Mouse (Mus musculus) stomach, embryonic 15.5 days (tissue): ENCODE data around the gene Ankrd13d. TPM values are rescaled to one million over a fixed set of nuclear protein-coding genes. Genes with fewer than 3 reads are reported as not detected.
A peak's percentile ranks its signal among the peaks of the same experiment; 100 is the strongest.

ENCODE experiments used
- ATAC-seq: fragments of 200-750 bp; cut with Nextera tagmentation; 2 replicates; pipeline ENCODE4 v1.8.0; 2017; ENCODE audit warnings: low read depth, moderate number of reproducible peaks, moderate TSS enrichment; ENCODE audit not compliant: insufficient read depth, low FRiP score
- H3K27ac ChIP-seq: fragments of 300-500 bp; sonication (generic); 2 replicates; pipeline ENCODE4 v1.5.1; 2015; ENCODE audit warnings: mild to moderate bottlenecking, inconsistent platforms
- H3K27me3 ChIP-seq: fragments of 300-500 bp; sonication (generic); replicated peaks from 2 replicates; pipeline ENCODE4 v1.6.1; 2015; ENCODE audit warnings: inconsistent platforms
- H3K36me3 ChIP-seq: fragments of 300-500 bp; sonication (generic); 2 replicates; pipeline ENCODE4 v1.6.1; 2015; ENCODE audit warnings: inconsistent platforms
- H3K4me1 ChIP-seq: fragments of 300-500 bp; sonication (generic); 2 replicates; pipeline ENCODE4 v1.6.1; 2015; ENCODE audit warnings: inconsistent platforms
- H3K4me2 ChIP-seq: fragments of 300-500 bp; sonication (generic); 2 replicates; pipeline ENCODE4 v1.6.1; 2015; ENCODE audit warnings: mild to moderate bottlenecking, inconsistent platforms
- H3K4me3 ChIP-seq: fragments of 300-500 bp; sonication (generic); replicated peaks from 2 replicates; pipeline ENCODE4 v1.5.1; 2015; ENCODE audit warnings: inconsistent platforms
- H3K9ac ChIP-seq: fragments of 300-500 bp; sonication (generic); 2 replicates; pipeline ENCODE4 v1.6.1; 2015; ENCODE audit warnings: inconsistent platforms
- H3K9me3 ChIP-seq: fragments of 300-500 bp; sonication (generic); 2 replicates; pipeline ENCODE4 v1.6.1; 2016; ENCODE audit warnings: inconsistent platforms
- WGBS: fragments of 180-500 bp; shearing (Covaris S2); methylation state at CpG from one replicate; pipeline ENCODE4 v1.1.7; 2015; 5-methylcytosine and 5-hydroxymethylcytosine counted together
- polyA plus RNA-seq: library from polyadenylated mRNA; unstranded; fragments of >200 nt; fragmentation: Nextera tagmentation; extraction: Ambion mirVana; gene quantifications from 2 replicates; pipeline ENCODE4 v1.2.1, GENCODE M21; 2015

Gene Ankrd13d
- polyA plus RNA-seq, 1 experiment from 2014 or later, result 9.5 TPM

DNA sequence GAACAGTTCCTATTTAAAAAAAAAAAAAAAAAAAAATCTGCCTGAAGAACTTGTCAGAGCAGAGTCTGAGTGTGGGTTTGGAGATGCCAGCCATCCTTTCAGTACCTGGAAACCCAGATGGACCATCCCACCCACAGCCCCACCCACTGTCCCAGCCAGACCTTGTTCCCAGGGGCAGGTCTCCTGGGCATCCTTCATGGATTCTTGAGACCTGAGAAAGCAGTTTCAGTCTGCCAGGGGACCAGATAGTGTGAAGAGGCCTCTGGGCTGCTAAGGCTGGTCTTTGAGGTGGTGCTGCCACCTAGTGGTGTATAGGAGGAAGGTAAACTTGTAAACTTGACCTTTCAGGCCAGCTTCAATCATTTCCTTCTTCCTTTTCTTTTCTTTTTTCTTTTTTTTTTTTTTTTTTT is 26.8 kb upstream of the Ankrd13d start:
- peaks cover 3% of the 10 kb centered on the region; the same call in 1 of the 2 replicates for H3K36me3 ChIP-seq
- H3K4me1 ChIP-seq, result peaks cover 9% of the 10 kb centered on the region
- H3K9me3 ChIP-seq, result no peaks in the 10 kb centered on the region
- no peak overlapping the region for H3K27ac ChIP-seq
- no peak overlapping the region for H3K4me2 ChIP-seq
- no peak overlapping the region for H3K9ac ChIP-seq
- no peak overlapping the region for H3K4me3 ChIP-seq
- 0 out of 2 replicates have a peak, but pooled peaks have one; percentile 12 for ATAC-seq
- no peaks in the 10 kb centered on the region for H3K27me3 ChIP-seq

DNA sequence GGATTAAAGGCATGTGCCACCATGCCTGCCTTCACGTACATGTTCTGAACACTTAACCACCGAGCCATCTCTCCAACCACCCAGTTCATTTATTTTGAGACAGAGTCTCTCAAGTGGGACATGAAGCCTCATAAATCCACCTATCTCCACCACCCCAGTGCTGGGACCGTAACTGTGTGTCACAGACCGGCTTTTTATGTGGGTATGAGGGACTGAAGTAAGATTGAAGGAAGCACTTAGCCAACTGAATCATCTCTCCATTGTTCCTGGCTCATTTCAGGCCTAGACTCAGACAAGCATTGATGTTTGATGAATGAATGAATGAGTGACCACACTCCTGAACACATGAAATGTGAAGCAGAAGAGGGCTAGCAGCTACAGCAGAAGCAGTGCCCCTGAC is 26.4 kb upstream of the Ankrd13d start:
- H3K27me3 ChIP-seq, result no peaks in the 10 kb centered on the region
- H3K4me1 ChIP-seq, result peaks cover 14% of the 10 kb centered on the region
- H3K4me2 ChIP-seq, result no peak overlapping the region
- no peak overlapping the region for H3K27ac ChIP-seq
- H3K4me3 ChIP-seq, result no peak overlapping the region
- WGBS, result 92% methylated on average over 4 of the region's 4 CpGs
- ATAC-seq, result no peak
- peaks cover 3% of the 10 kb centered on the region; the same call in 1 of the 2 replicates for H3K36me3 ChIP-seq
- H3K9ac ChIP-seq, result no peak overlapping the region
- no peaks in the 10 kb centered on the region for H3K9me3 ChIP-seq

DNA sequence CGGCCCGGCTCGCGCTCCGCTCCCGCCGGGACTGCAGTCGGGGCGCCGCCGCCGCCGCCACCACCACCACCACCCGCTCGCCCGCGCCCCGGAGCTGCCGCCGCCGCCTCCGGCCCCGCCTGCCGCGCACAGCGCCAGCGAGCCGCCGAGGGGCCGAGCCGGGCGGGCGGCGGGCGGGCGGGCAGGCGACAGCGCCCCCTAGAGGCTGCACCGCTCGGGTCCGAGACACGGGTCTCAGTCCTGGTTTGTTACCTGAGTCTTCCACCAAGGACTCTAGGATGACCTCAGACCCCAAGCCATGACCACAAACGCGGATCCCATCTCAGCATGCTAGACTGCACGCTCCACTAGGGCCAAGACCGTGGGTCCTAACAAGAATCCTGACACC is 23.2 kb upstream of the Ankrd13d start, which contains the start of gene Grk2:
Gene Grk2, minus strand, starts transcription at position 33 of the 388 bp plus-strand sequence.
- H3K27ac ChIP-seq, result peak within 1 kb of the TSS; percentile 80
- H3K4me3 ChIP-seq, result peak within 1 kb of the TSS; percentile 79
- no peaks in the 10 kb centered on the region for H3K9me3 ChIP-seq
- peak within 1 kb of the TSS; percentile 80 for H3K9ac ChIP-seq
- peak within 1 kb of the TSS; percentile 71 for H3K4me2 ChIP-seq
- no peaks in the 10 kb centered on the region for H3K27me3 ChIP-seq
- H3K4me1 ChIP-seq, result peaks cover 45% of the 10 kb centered on the region
- WGBS, result 0% methylated on average over 21 of the region's 46 CpGs
- ATAC-seq, result peak; percentile 75
- no peaks in the 10 kb centered on the region for H3K36me3 ChIP-seq

DNA sequence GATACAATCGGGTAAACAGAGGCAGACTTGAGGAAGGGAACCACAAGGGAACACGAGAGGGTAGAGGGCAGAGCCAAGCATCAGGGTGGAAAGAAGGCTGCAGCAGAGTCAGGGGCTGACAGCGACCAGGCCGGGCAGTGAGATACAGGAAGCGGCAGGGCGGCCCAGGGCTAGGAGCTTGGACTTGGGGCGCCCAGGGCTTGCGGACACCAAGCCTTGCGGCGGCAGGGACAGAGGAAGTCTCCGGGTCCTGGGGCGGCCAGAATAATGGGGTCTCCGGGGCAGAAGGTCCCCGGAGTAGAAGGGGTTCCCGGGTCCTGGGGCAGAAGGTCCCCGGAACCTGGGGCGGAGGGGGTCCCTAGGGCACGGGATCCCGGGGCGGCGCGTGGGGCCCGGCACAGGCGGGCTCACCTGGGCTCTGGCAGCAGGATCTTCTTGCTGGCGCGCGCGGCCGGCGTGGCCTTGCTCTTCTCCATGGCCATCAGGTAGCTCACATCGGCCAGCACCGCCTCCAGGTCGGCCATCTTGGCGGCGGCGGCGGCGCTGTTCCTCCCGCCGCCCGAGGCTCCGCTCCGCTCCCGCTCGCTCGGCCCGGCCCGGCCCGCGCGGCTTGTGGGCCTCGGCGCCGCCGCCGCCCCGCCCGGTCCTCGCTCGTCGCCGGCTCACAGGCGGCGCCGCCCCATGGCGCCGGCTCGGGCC is 22.7 kb upstream of the Ankrd13d start:
- H3K27ac ChIP-seq, result peak overlapping the region; percentile 80
- ATAC-seq, result peak; percentile 59
- peak overlapping the region; percentile 80 for H3K9ac ChIP-seq
- H3K4me2 ChIP-seq, result peak overlapping the region; percentile 71
- H3K36me3 ChIP-seq, result no peaks in the 10 kb centered on the region
- H3K27me3 ChIP-seq, result no peaks in the 10 kb centered on the region
- H3K4me3 ChIP-seq, result peak overlapping the region; percentile 79
- peaks cover 50% of the 10 kb centered on the region for H3K4me1 ChIP-seq
- no peaks in the 10 kb centered on the region for H3K9me3 ChIP-seq
- under 1% methylated on average over 51 of the region's 68 CpGs for WGBS

DNA sequence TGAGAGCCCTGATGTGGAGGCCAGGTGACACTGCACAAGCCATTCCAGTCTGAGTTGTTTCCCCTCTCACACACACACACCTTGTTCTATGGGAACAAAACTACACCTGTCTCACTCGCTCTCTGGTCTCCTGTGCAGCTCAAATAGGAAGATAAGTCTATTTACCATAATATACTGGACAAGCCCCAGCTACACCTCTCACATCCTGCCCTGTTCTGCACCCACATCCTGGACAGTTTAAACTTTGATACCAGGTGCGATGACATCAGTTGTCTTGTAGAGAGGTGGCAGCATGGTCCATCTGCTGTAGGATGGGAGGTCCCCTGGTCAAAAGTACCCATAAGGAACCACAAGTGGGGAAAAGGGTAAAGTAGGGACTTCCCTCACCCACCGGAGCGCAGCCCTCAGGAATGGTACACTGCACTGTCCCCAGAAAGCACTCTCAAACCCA is 22.0 kb upstream of the Ankrd13d start:
- Histone ChIP-seq H3K9me3 (no peaks in the 10 kb centered on the region), H3K27ac (peak overlapping the region; percentile 80), H3K36me3 (no peaks in the 10 kb centered on the region), H3K4me1 (peaks cover 57% of the 10 kb centered on the region), H3K9ac (peak overlapping the region; percentile 80), H3K4me3 (peak overlapping the region; percentile 79), H3K4me2 (peak overlapping the region; percentile 71), H3K27me3 (no peaks in the 10 kb centered on the region)
- 32% methylated on average over 4 of the region's 4 CpGs for WGBS
- ATAC-seq, result no peak

DNA sequence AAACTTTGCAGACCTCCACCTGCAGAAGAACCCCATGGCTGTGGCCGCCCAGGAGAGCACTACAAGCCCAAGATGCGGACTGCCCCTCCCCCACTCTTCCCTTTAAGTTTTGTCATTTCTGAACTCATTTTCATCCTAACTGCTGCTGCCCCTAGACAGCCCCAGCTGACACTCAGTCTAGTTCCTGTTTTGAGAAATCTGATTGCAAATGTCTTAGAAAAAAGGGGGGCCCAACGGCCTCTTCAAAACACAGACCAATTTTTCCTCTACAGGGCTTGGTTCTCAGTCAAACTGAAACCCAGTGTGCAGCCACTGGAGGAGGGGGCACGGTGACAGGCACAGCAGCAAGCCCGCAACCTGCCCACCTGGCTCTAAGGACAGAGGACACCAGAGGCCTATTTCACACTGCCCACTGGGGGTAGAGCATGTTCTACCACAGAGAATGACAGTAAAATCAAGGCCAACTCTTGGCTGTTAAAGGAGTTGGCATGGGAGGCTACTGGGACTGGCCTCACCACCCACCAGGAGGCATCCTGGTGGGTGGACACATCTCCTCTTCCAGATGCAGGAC is 21.4 kb upstream of the Ankrd13d start:
- no peak for ATAC-seq
- WGBS, result 46% methylated on average over 5 of the region's 5 CpGs
- peaks cover 62% of the 10 kb centered on the region for H3K4me1 ChIP-seq
- H3K9ac ChIP-seq, result peak overlapping the region; percentile 80; the same call in 1 of the 2 replicates
- no peaks in the 10 kb centered on the region for H3K27me3 ChIP-seq
- no peaks in the 10 kb centered on the region for H3K36me3 ChIP-seq
- H3K4me3 ChIP-seq, result peak overlapping the region; percentile 79
- peak overlapping the region; percentile 80 for H3K27ac ChIP-seq
- no peaks in the 10 kb centered on the region for H3K9me3 ChIP-seq
- H3K4me2 ChIP-seq, result peak overlapping the region; percentile 71

DNA sequence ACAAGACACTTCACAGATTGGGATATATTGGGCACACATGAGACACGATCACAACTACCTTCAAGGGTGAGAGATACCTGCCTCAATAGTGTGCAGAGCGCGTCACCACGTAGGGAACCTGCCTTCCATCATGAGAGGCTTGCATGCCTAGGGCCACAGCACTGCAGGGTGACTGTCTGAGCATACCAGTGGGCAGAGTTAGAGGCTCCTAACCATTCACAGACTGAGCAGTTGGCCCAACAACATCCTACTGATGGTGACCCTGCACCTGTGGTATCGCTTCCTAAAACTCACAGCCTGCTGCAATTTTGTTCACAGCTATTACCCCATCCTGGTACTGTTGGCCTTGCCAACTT is 20.7 kb upstream of the Ankrd13d start:
- H3K36me3 ChIP-seq, result no peaks in the 10 kb centered on the region
- no peaks in the 10 kb centered on the region for H3K9me3 ChIP-seq
- ATAC-seq, result no peak
- H3K9ac ChIP-seq, result no peak overlapping the region
- peaks cover 67% of the 10 kb centered on the region for H3K4me1 ChIP-seq
- 0 out of 2 replicates have a peak overlapping the region, but pooled peaks have one; percentile 0 for H3K4me3 ChIP-seq
- 88% methylated on average over 5 of the region's 5 CpGs for WGBS
- 0 out of 2 replicates have a peak overlapping the region, but pooled peaks have one; percentile 86 for H3K27ac ChIP-seq
- no peaks in the 10 kb centered on the region for H3K27me3 ChIP-seq
- H3K4me2 ChIP-seq, result peak overlapping the region; percentile 71

DNA sequence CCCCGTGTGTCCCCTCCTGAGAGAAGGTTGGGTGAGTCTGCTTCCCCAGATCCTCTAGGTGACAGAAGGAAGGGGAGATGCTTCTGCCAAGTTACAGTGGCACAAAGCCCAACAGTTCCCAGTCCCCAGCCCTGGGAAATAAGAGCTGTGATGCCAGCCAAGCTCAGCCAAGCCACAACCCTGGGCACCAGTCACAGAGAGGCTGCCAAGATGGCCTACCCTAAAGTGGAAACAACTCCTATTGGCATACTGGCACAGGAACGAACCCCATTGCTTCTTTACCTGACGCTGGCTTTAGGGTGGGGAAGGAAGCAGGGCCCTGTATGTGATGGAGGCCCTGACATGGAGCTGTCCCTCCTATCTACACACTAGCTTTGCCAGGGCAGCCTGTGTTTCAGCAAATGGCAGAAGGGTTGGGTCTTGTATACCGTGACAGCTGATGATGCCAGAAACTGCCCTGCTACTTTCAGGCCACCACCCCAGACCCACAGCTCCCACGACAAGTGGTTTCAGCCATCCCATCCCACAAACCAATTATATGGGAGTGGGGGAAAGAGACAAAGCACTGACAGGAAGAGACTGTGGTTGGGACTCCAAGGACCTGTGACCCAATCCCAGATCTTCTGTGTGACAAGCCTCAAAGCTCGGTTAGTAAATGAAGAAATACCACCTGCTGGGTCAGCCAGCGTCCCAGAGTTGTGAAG is 20.2 kb upstream of the Ankrd13d start:
- no peak overlapping the region; the same call in 1 of the 2 replicates for H3K9ac ChIP-seq
- H3K4me2 ChIP-seq, result peak overlapping the region; percentile 71

DNA sequence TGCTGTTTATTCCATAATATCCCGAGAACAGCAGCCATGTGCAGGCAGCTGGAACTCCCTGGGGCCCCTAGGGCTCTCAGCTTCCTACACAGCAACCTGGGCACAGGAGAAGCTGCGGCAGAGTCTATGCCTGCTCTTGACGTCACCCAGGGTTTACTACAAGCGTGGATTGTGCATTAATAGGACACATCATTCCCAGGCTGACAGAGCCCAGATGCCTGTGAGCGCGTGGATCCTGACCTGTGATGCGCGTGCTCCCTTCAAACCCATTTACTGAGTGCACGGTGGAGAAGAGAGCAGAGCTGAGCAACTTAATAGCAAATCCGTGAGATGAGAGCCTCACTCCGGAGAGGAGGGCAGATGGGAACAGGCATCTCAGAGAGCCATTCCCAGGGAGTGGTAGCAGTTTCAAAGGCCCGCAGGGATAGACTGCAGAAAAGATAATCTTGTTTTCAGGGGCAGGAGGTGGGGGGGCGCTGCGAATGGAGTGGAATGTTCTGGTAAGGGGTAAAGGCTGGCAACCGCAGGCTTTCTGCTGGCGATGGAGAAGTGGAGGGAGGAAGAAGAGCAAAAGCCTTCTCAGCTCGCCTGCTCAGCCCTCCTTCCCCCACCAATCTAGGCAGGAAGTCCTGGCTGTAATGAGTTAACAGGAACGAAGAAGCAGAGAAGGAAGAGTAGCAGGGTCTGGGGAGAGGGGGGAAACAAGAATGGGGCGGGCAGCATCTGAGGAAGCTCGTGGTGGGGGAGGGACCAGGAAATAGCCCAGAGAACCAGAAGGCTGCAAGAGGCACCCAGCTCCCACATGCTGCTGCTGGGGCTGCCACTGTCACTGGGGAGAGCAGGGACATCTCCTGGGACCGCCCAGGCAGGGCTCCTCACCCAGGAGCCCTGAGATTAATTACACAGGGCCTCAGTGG is 19.1 kb upstream of the Ankrd13d start:
- H3K9me3 ChIP-seq, result no peaks in the 10 kb centered on the region
- ATAC-seq, result no peak
- H3K9ac ChIP-seq, result no peak overlapping the region; the same call in 1 of the 2 replicates
- peak overlapping the region; percentile 71 for H3K4me2 ChIP-seq
- peaks cover 73% of the 10 kb centered on the region for H3K4me1 ChIP-seq
- H3K27ac ChIP-seq, result peak overlapping the region; percentile 86
- H3K27me3 ChIP-seq, result no peaks in the 10 kb centered on the region
- 22% methylated on average over 21 of the region's 21 CpGs for WGBS
- H3K36me3 ChIP-seq, result no peaks in the 10 kb centered on the region
- H3K4me3 ChIP-seq, result peak overlapping the region; percentile 23

More for the DNA sequence above, 20.2 kb upstream of the Ankrd13d start:
- peak overlapping the region; percentile 86 for H3K27ac ChIP-seq
- peaks cover 67% of the 10 kb centered on the region for H3K4me1 ChIP-seq
- H3K36me3 ChIP-seq, result no peaks in the 10 kb centered on the region
- H3K4me3 ChIP-seq, result peak overlapping the region; percentile 23; the same call in 1 of the 2 replicates
- H3K9me3 ChIP-seq, result no peaks in the 10 kb centered on the region
- ATAC-seq, result no peak
- 59% methylated on average over 7 of the region's 7 CpGs for WGBS
- no peaks in the 10 kb centered on the region for H3K27me3 ChIP-seq

DNA sequence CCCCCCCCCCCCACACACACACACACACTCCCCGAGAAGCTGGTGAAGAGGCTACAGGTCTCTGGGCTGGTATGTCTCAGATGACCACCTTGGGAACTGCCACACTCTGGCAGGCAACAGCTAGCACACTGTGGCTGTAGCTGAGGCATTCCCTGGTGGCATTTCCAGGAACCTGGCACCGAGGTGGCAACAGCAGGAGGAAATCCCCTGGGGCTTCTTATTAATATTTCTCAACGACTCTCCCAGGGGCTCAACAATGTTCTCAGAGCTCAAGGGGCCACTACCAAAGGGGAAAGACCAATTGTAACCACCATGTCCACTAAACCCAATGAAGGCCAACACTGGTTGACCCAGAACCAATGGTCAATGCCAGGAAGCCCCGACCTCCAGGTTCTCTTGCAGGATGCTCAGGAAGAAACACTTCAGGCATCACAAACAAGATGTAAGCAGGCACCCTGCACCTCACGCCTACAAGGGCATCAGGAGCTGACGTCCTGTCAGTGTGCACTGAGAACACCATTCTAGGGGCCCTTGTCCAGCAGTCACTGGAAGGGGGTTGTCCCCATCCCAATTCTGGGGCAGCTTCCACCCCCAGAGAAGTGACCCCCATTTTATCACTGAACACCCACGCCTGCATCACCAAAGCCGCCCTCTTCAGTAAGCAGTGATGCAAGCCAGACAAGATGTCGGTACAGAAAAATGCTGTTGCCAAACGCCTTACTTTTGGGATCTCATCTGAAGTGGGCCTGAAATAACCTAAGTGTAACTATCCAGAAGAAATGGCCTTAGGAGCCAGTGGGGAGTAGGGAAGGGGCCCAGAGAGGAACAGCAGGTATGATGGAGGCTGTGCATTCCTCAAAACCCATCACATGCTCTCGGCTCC is 18.2 kb upstream of the Ankrd13d start:
- WGBS, result 63% methylated on average over 11 of the region's 11 CpGs
- no peaks in the 10 kb centered on the region for H3K36me3 ChIP-seq
- H3K9ac ChIP-seq, result no peak overlapping the region

More for the DNA sequence above, 18.2 kb upstream of the Ankrd13d start:
- Histone ChIP-seq H3K4me1 (peaks cover 68% of the 10 kb centered on the region), H3K4me3 (0 out of 2 replicates have a peak overlapping the region, but pooled peaks have one; percentile 23), H3K27me3 (no peaks in the 10 kb centered on the region), H3K27ac (peak overlapping the region; percentile 86), H3K9me3 (no peaks in the 10 kb centered on the region), H3K4me2 (peak overlapping the region; percentile 71)
- no peak for ATAC-seq
